Mouse (Mus musculus) heart, adult 11 months (tissue): ENCODE measurements around the gene Kcnk7.

Experiments used
- DNase-seq: peaks from one replicate; pipeline ENCODE4 v3.0.0; 2022

Gene Kcnk7

DNA sequence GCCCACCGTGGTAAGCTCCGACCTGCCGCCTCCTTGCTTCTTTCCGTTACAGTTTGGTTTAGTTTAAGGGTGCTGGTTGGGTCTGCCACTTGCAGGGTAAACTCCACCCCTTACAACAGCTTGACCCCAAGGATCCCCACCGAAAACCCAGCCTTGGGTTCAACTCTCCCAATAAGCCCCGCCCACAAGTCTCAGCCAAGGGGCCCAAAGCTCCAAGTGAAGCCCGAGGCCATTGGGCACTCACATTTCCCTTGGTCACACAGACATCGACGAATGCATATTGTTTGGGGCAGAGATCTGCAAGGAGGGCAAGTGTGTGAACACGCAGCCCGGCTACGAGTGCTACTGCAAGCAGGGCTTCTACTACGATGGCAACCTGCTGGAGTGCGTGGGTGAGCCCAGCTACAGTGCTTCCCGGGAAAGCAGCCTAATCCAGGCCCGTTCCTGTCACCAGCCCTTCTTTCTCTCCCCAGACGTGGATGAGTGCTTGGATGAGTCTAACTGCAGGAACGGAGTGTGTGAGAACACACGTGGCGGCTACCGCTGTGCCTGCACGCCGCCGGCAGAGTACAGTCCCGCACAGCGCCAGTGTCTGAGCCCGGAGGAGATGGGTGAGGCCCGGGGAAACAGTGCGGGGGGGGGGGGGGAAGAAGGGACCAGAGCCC lies 52.3 kb downstream of the Kcnk7 start:
- no peak for DNase-seq
